Mouse (Mus musculus): ENCODE results near the gene Dmd.

Gene Dmd

DNA sequence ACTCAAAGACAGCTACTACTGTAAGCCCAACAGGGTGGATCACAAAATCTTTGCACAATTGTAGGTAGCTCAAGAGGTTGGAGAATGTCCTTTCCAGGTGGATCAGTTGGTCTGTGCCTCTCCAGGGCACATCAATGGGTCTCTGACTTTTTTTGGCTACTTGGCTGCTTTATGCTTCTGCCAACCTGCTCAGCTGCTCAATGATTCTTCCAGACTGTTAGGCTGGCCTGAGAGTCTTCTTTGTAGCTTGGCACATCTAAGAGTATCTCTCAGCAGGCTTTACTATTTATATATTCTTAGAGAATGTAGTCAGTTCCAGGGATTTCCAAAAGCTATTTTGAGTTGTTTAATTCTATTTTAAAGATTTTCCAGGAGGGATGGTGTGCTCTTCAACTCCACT lies 1416.3 kb downstream of the Dmd start:
- in situ Hi-C loops (cut with MboI, MseI) = loop anchor here (5.0 to 25.0 kb wide), 2 partner anchors 52 to 1503 kb away; no protein-coding TSS in a partner anchor

DNA sequence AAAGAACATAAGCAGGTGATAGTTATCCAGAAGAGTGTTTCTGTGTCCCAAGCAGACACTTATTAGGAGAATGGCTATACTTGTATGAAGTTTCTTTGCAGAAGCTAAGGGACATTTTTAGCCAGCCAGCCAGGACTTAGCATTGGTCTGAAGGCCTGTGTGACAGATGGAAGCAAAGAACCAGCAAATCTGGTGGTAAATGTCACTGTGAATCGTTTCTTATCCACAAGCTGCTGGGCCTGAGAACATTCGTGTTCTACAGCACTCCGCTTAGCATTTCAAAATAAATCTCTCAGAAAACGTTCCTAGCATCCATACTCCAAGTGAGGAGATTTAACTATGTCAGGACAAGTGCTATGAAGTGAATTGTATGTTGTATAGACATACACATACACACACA lies 1486.9 kb downstream of the Dmd start:
- in situ Hi-C loops (cut with MboI, MseI) = no loop called here

DNA sequence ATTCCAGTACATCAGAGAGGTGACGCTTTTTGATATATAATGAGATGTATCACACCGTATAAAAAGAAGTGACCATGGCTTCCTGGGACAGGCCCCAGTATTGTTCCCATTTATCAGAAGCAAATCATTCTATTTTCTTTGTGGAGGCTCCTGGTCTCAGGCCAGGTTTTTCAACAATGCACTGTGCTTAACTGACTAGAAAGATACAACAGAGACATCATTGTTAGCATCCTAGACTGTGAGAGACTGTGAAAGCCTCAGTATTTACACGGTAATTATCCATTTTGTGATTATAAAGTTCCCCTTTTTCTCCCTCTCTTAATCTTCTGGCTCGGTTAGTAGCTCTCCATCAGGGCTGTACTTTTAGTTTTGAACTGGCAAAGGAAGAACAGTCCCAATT lies 1487.9 kb downstream of the Dmd start:
- in situ Hi-C loops (cut with MboI, MseI) = no loop called here

DNA sequence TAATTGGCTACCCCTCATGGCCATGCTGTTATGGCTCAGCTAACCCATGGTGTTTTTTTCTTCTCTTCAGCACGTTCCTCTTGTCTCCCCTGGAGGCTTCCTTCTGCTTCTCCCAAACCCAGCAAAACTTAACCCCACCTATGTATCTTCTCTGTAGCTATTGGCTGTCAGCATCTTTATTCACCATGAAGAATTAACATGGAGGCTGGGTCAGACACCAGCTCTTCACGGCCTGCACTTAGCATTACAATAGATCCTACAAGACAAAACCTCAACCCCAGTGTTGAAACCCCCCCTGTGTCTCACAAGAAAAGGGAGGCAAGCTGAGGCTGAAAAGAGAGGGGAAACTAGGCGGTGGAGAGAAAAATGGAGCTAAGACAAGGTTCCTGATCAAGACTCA lies 1494.3 kb downstream of the Dmd start:
- in situ Hi-C loops (cut with MboI, MseI) = no loop called here

DNA sequence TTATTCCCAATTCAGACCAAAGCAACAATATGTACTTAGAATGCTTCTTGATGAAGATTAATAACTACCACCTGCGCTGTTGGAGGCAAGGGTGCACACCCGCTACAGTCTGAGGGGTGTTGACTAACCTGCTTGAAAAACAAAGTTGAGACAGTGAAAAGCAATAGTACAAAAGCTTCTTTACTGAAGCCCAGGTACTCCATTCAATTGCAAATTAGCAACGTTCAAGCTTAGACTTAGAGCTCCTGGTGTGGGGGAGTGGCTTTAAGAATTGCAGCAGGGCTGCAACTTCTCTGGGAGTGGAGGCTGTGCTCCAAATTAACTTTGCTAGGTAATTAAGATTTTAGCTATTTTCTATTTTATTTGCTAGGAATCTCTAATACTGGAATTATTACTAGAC lies 1495.3 kb downstream of the Dmd start:
- in situ Hi-C loops (cut with MboI, MseI) = no loop called here

DNA sequence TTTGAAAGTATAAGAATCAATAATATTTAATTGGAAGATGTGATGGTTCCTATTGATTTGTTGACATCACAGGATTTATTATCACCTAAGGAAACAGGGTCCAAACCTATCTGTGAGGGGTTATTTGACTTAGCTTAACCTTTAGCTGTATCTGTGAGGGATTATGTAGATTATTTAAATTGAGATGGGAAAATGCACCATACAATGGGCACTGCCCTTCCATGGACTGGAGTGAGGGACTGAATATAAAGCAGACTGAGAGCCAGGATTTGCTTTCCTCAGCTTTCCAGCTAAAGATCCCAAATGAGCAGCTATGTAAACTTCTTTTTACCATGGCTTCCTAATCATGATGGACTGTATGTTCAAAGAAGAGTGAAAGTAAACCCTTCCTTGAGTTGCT lies 1496.0 kb downstream of the Dmd start:
- in situ Hi-C loops (cut with MboI, MseI) = no loop called here

DNA sequence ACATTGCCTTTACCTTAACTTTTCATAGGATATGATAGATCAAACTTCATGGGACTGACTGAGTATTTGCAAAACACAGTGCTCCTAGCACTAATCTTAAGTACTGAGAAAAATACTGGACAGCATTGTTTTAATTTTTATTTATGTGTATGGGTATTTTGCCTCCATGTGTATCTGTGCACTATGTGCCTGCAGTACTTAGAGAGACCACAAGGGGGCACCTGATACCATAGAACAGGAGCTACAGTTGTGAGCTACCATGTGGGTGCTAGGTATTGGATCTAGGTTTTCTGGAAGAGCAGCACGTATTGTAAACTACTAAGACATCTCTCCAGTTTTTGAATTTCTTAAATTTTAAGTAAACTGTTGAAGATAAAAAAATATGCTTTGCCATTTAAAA lies 1505.8 kb downstream of the Dmd start:
- in situ Hi-C loops (cut with MboI, MseI) = loop anchor here in 1 of 2 experiments (10.0 kb wide), 1 partner anchor 1190 kb away; no protein-coding TSS in a partner anchor

DNA sequence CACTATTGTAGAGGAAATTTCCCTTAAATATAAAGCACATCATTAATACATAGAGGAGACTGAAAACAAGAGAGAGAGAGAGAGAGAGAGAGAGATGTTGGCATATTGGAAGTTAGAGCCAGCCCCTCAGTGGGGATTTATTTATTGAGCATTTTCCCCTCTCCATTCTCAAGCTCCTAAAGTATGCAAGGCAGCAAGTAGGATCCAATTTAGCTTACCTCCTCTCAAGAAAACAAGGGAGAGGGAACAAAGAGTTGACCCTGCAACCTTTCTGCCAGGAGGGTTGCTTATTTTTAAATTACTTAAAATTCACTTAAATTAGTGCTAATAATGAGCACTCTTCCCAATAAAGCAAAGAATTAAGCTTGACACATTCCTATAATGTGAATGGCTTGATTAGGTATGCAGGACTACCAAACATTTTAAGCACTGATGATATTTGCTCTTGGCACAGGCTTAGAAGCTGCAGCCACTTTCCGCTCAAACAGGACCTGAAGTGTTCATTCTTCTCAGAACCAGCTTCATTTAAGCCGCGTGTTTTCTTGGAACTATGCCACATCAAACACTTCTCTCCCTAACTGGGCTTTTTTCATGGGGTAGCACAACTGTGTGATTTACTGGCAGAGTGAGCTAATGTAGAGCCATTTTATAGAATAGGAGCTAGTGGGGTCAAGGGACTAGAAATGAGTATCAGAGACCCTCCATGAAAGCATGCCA lies 1566.1 kb downstream of the Dmd start:
- in situ Hi-C loops (cut with MboI, MseI) = no loop called here

DNA sequence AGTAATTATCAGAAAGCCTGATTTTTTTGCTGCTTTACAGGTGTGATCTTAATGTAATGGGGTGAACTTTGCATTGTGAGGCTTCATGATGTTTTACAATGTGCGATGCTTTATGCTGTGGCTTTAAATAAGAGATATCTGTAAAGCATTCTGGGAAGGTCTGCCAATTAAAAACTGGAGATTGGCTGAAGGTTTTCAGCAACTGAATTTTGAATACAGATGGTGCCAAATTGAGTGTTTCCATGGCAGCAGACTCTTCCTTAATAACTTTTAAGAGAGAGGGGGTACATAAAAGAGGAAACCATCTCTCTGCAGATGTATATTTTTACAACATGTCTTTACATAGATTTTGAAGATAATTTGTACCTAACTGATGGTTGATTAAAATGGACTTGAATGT lies 1603.3 kb downstream of the Dmd start:
- in situ Hi-C loops (cut with MboI, MseI) = loop anchor here in 1 of 2 experiments (10.0 kb wide), 1 partner anchor 943 kb away; no protein-coding TSS in a partner anchor

DNA sequence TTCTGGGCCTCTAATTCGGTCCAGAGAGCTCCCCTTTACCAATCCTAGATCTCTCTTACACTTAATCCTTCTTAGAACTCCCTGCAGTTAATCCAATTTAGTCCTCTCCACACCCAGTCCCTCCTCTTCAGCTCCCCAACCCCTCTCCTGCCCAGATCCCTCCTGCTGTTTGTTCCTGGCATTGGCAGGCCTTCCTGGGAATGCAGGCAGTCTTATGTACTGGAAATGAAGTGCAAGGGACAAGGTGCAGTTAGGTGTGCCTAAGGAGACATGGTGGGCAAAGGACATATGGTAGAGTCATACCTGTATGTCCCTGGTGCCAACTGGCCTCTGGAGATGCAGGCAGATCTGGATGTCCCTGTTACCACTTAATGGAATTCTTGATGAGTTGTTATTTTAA lies 1604.8 kb downstream of the Dmd start:
- in situ Hi-C loops (cut with MboI, MseI) = loop anchor here in 1 of 2 experiments (10.0 kb wide), 1 partner anchor 941 kb away; no protein-coding TSS in a partner anchor

DNA sequence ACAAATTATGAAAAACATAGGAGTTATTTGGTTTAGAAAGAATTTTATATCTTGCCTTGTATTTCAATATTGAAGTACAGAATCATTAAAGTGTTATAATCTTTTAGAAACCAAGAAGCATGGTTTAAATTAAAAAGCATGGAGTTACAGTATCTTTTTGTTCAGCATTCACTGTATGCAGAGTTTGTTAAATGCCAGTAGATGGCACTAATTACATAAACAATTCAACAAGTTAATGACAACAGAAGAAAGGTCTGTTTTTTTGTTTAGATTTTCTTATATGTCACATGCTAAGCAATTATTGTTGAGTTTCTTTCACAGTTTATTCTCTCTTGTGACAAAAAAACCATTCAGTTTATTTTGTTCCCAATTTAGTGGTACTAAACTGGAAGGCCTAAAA lies 1649.8 kb downstream of the Dmd start:
- in situ Hi-C loops (cut with MboI, MseI) = loop anchor here in 1 of 2 experiments (10.0 kb wide), 1 partner anchor 124 kb away; no protein-coding TSS in a partner anchor

DNA sequence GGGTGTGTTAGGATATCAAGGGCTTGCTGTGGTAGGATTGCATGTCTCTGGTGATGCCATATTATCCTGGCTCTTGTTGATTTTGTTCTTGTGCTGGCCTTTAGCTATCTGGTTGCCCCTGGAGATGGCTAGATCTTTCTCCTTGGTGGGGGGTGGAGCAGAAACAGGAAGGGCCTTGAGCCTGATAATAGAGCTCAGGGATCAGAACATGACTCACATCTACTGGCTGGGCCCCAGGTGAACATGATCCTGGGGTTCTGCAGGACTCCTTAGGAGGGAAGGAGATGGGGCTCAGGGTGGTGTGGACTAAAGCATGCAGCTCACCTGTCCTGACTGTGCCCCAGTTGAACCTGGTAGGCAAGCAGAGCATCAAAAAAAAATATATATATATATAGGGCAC lies 1691.8 kb downstream of the Dmd start:
- in situ Hi-C loops (cut with MboI, MseI) = no loop called here

DNA sequence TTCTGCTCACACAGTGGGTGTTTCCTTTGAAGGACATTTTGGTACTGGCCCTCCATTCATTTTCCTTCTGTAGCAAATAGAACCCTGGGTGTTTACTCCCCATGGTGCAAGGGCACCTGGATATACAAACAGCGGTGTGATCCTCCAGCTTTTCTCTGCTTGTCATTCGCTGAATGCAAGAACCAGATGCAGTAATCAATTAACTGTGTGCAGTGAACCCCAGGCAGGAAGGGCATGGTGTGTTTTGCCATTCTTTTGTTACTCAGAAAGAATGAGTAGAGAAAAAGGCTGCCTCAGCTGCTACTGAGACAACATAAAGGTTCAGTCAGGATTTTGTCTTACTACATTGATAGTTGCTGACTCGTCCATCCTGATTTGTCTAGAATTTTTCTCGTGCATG lies 1799.0 kb downstream of the Dmd start:
- in situ Hi-C loops (cut with MboI, MseI) = no loop called here

DNA sequence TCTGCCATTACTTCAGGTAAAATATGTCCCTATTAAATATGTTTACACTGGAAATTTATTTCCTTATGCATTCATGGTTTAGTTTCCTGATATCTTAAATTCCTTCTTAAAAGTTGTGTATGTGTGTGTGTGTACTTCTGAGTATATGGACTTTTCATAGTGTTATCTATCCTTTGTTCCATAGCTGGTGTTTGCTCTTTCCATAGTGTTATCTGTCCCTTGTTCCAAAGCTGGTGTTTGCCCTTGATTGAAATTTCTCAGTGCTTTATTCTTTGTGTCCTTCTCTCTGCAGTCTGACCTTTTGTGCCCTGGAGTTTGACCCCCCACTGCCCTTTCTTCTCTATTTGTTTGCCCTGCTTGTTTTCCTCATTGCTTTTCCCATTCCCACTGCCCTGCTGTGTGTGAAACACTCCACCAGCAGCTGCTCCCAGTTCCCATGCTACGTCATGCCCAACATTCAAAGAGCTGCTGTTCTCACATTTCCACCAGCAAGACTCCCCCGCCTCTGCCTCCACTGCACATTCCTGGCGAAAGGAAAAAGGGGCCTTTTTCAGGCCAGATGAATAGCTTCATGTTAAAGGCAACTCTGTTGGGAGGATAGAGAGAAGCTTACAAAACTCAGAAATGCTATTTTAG lies 1911.5 kb downstream of the Dmd start:
- in situ Hi-C loops (cut with MboI, MseI) = loop anchor here in 1 of 2 experiments (5.0 kb wide), 1 partner anchor 33 kb away; no protein-coding TSS in a partner anchor

DNA sequence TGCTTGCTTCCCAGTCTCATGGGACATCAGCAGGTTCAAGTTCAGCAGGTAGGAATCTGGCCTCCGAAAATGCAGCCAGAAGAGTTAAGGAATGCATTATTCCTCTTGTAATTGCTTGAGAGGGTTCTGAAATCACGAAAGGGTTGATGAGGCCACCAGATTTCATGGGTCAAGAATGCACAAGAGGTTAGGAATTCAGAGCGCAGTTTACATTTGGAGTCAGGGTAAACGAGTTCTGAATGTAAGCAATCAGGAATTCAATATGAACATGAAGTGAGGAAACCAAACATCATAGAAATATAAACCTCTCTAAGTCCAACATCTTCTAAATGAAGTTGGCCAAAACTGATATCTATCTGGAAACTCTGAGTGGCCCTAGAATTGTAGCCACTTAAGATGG lies 1924.4 kb downstream of the Dmd start:
- in situ Hi-C loops (cut with MboI, MseI) = loop anchor here in 1 of 2 experiments (10.0 kb wide), 1 partner anchor 1078 kb away; no protein-coding TSS in a partner anchor

DNA sequence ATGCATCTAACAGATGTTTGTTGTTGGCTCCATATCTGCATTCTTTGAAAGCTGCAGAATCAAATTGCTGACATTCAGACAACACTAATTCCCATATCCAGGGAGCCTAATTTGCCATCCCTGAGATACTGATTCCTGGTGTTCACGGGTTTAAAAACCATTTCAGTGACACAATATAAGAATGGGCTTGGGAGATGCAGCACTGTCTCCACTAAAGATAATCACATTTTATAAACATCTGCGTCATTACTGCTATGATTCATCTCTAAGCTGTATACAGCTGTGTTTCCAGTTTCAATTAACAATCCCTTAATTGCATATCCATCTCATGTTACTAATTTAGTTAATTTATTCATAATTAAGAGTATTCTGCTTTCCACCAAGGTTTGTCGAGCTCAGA lies 1929.5 kb downstream of the Dmd start:
- in situ Hi-C loops (cut with MboI, MseI) = loop anchor here in 1 of 2 experiments (10.0 kb wide), 1 partner anchor 1083 kb away; no protein-coding TSS in a partner anchor

DNA sequence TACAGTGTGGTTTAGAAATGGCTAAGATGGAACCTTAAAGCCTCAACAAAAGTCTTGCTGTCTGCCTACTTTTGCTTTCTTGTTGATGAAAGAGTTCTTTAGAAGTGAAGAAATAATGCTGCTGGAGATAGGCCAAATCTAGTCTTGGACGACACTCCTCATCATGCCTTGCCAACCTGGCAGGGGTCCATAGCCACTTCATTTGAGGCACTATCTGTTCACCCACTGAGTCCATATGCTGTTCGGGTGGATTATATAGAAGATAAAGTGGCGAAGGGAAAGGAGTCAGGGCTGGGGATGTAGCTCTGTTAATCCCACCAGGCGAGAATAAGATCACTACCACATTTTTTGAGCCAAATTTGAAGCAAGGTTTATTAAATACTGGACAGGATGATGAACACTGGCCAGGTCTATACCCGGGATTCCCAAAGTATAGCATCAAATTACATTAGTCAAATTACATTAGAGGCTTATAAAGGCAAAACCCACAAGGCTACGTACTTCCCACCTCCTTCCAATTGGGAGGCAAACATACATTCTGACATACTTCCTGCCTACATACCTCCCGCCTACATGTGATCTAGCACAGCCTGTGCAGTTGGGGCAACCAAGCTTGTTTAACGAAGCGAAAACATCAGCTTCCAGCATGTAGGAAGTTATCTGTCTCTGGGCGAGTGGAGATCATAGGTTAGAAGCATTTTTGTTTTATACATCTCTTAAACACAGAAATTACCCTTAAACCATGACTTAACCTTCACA lies 1984.2 kb downstream of the Dmd start:
- in situ Hi-C loops (cut with MboI, MseI) = no loop called here

DNA sequence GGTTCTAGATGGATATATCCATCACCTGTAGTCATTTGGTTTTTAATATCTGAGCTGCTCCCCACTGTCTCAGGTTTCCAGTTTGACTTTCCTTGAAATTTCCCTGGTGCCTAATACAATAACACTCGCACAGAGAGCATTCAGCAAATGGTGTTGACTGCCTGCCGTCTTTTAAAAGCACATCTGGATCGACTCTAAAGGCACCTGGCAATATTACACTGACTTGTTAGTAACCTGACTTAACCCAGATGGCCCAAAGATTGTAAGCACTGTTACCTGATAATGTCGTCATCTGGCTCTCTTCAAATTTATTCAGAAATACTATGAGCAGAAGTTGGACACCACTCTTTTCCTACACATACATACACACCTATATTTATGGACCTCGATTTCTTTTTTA lies 2011.9 kb downstream of the Dmd start:
- in situ Hi-C loops (cut with MboI, MseI) = no loop called here

DNA sequence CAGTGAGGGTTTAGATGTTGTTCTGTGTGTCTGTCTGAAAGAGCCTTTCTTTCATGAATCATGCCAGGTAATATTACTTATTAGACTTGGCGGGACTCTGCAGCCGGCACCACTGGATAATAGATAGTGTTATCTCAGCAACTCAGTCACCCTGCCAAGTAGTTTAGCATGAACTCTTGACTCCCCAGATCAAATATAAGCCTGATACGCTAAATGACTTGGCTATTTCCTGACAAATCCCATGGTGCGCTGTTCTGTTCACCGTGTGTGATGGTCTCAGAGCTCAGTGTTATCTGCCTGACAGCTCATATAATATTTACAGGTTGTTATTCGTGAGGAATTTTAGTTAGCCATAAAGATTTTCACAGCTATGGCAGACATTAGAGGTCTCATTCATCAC lies 2012.3 kb downstream of the Dmd start:
- in situ Hi-C loops (cut with MboI, MseI) = no loop called here

DNA sequence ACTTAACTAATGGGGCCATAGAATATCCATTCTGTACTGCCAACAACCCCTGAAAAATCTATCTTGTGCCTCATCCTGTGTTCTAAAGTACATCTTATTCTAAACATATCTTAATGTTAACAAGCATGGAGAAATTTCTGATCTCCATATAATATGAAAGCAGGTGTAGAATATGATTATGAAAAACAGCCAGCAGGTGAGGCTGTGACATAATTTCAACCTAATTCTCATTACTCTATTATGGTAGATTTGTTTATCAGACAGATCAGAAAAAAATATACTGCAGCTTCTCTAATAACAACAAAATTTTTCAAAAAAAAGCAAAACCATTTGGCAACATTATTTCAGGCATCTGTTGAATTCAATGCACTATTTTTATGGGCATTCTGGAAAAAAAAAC lies 2059.6 kb downstream of the Dmd start:
- in situ Hi-C loops (cut with MboI, MseI) = no loop called here

DNA sequence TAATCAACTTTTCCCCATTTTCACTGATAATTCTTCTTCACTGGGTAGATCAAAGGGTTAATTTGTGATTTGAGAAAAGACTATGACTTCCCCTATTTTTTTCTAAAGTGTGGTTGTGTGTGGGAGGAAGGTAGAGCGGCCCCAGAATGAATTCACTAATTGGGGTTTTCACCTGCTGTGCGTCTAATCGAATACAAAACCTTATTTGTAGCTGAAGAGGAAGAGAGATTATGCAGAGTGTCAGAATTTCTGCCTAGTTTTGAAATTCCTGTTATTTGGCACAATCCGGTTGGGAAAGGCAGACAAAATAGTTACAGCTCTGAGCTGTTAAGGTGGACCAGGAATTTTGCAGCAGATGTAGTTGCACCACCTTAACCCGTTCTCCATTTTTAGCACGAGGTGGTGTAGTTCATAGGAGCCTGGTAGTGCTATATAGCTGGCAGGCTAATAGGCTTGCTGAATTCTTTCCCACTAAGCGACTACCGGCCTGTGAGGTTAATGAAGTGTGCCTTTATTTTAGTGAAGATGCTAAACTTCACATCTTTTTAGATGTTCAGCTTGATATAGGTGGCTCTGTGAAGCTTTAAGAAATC lies 2092.9 kb downstream of the Dmd start:
- in situ Hi-C loops (cut with MboI, MseI) = no loop called here

DNA sequence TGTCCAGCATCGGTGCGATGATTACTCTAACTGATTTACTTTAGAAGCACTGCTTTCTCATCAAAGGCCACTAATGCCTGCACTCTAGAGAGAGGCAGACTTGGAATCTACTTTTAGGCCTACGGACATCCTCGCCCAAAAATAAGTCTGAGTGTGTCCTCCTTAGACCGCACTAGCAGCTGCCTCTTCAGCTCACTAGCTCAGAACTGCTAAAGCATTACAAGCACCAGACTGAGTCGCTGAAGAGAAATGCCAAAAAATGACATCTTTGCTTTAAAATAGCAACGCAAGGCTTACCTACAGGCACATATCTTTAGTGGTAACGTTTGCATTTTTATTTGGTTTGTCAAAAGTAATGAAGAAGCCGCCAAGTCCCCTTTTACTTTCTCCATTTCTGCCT lies 2098.0 kb downstream of the Dmd start:
- in situ Hi-C loops (cut with MboI, MseI) = no loop called here

Data from T-helper 17 cell (primary cell).